Mouse (Mus musculus): ENCODE data around the gene Pprc1. TPM values are rescaled to one million over a fixed set of nuclear protein-coding genes. Genes with fewer than 3 reads are reported as not detected.
A peak's percentile ranks its signal among the peaks of the same experiment; 100 is the strongest.

The Pprc1 gene
- polyA plus RNA-seq, 1 experiment from 2014 or later = 21.4 TPM

- Histone ChIP-seq H3K9me3 (no peaks in the 10 kb centered on the region), H3K36me3 (peaks cover 47% of the 10 kb centered on the region), H3K4me3 (no peak overlapping the region), H3K4me2 (no peak overlapping the region), H3K27ac (replicated peaks) (no peak overlapping the region), H3K9ac (no peak overlapping the region), H3K27me3 (replicated peaks) (no peaks in the 10 kb centered on the region), H3K4me1 (peaks cover 31% of the 10 kb centered on the region)
- WGBS = 55% methylated on average over 6 of the region's 6 CpGs
- no peak for ATAC-seq (ENCODE audit: extremely low read depth, insufficient number of reproducible peaks, low FRiP score, low TSS enrichment)
Observed at GRCm38 (mm10) chr19:46060845-46061244, 16.2 kb downstream of the Pprc1 start.

GRCm38 (mm10) chr19:46068054-46068453, 23.4 kb downstream of the Pprc1 start:
- no peak for ATAC-seq (ENCODE audit: extremely low read depth, insufficient number of reproducible peaks, low FRiP score, low TSS enrichment)
- 80% methylated on average over 10 of the region's 10 CpGs for WGBS
- Histone ChIP-seq H3K27me3 (replicated peaks) (no peaks in the 10 kb centered on the region), H3K4me1 (no peaks in the 10 kb centered on the region; the same call in 1 of the 2 replicates), H3K36me3 (peaks cover 100% of the 10 kb centered on the region), H3K9ac (no peak overlapping the region), H3K4me3 (no peak overlapping the region), H3K9me3 (no peaks in the 10 kb centered on the region), H3K27ac (replicated peaks) (no peak overlapping the region), H3K4me2 (no peak overlapping the region)

- H3K9me3 ChIP-seq = no peaks in the 10 kb centered on the region
- H3K4me3 ChIP-seq = no peak overlapping the region
- WGBS = 86% methylated on average over 7 of the region's 7 CpGs
- H3K9ac ChIP-seq = no peak overlapping the region
- no peak overlapping the region for H3K27ac ChIP-seq (replicated peaks)
- ATAC-seq (ENCODE audit: extremely low read depth, insufficient number of reproducible peaks, low FRiP score, low TSS enrichment) = no peak
- H3K4me1 ChIP-seq = peaks cover 19% of the 10 kb centered on the region
- H3K36me3 ChIP-seq = peaks cover 65% of the 10 kb centered on the region
- no peaks in the 10 kb centered on the region for H3K27me3 ChIP-seq (replicated peaks)
- H3K4me2 ChIP-seq = no peak overlapping the region
Observed at GRCm38 (mm10) chr19:46073285-46073684, 28.6 kb downstream of the Pprc1 start.

GRCm38 (mm10) chr19:46074266-46074665, 29.6 kb downstream of the Pprc1 start:
- Histone ChIP-seq H3K4me2 (no peak overlapping the region), H3K4me1 (peaks cover 19% of the 10 kb centered on the region), H3K27me3 (replicated peaks) (no peaks in the 10 kb centered on the region), H3K36me3 (peaks cover 65% of the 10 kb centered on the region), H3K9ac (no peak overlapping the region), H3K27ac (replicated peaks) (no peak overlapping the region), H3K4me3 (no peak overlapping the region), H3K9me3 (no peaks in the 10 kb centered on the region)
- ATAC-seq (ENCODE audit: extremely low read depth, insufficient number of reproducible peaks, low FRiP score, low TSS enrichment) = no peak
- 70% methylated on average over 5 of the region's 5 CpGs for WGBS

- Histone ChIP-seq H3K9me3 (no peaks in the 10 kb centered on the region), H3K27ac (replicated peaks) (peak within 1 kb of the TSS; percentile 71), H3K4me3 (peak within 1 kb of the TSS; percentile 89), H3K4me2 (peak within 1 kb of the TSS; percentile 92), H3K27me3 (replicated peaks) (no peaks in the 10 kb centered on the region), H3K9ac (peak within 1 kb of the TSS; percentile 92), H3K4me1 (peaks cover 19% of the 10 kb centered on the region), H3K36me3 (peaks cover 65% of the 10 kb centered on the region)
- ATAC-seq (ENCODE audit: extremely low read depth, insufficient number of reproducible peaks, low FRiP score, low TSS enrichment) = peak; percentile 95
- WGBS = under 1% methylated on average over 66 of the region's 66 CpGs
Observed at GRCm38 (mm10) chr19:46075616-46076607, 31.2 kb downstream of the Pprc1 start, which contains the start of gene Nolc1. Gene Nolc1, plus strand, starts transcription at chr19:46075863.

GRCm38 (mm10) chr19:46078535-46078934, 33.8 kb downstream of the Pprc1 start:
- no peak overlapping the region for H3K27ac ChIP-seq (replicated peaks)
- H3K4me1 ChIP-seq = peaks cover 19% of the 10 kb centered on the region
- H3K27me3 ChIP-seq (replicated peaks) = no peaks in the 10 kb centered on the region
- H3K4me3 ChIP-seq = no peak overlapping the region
- ATAC-seq (ENCODE audit: extremely low read depth, insufficient number of reproducible peaks, low FRiP score, low TSS enrichment) = no peak
- H3K36me3 ChIP-seq = peaks cover 65% of the 10 kb centered on the region
- no peak overlapping the region for H3K9ac ChIP-seq
- 68% methylated on average over 3 of the region's 3 CpGs for WGBS
- no peaks in the 10 kb centered on the region for H3K9me3 ChIP-seq
- H3K4me2 ChIP-seq = no peak overlapping the region

GRCm38 (mm10) chr19:46085185-46085584, 40.5 kb downstream of the Pprc1 start:
- H3K36me3 ChIP-seq = peaks cover 59% of the 10 kb centered on the region
- no peak overlapping the region for H3K27ac ChIP-seq (replicated peaks)
- H3K4me1 ChIP-seq = peaks cover 10% of the 10 kb centered on the region
- 0 out of 2 replicates have a peak, but pooled peaks cover 3% of the 10 kb centered on the region for H3K27me3 ChIP-seq (replicated peaks)
- no peak for ATAC-seq (ENCODE audit: extremely low read depth, insufficient number of reproducible peaks, low FRiP score, low TSS enrichment)
- H3K4me3 ChIP-seq = no peak overlapping the region
- H3K9me3 ChIP-seq = no peaks in the 10 kb centered on the region
- WGBS = 93% methylated on average over 8 of the region's 8 CpGs
- H3K4me2 ChIP-seq = no peak overlapping the region
- H3K9ac ChIP-seq = no peak overlapping the region

GRCm38 (mm10) chr19:46086337-46086736, 41.7 kb downstream of the Pprc1 start:
- no peak overlapping the region for H3K9ac ChIP-seq
- 41% methylated on average over 3 of the region's 3 CpGs for WGBS
- H3K4me1 ChIP-seq = peaks cover 10% of the 10 kb centered on the region
- 0 out of 2 replicates have a peak, but pooled peaks cover 3% of the 10 kb centered on the region for H3K27me3 ChIP-seq (replicated peaks)
- H3K27ac ChIP-seq (replicated peaks) = no peak overlapping the region
- no peak overlapping the region for H3K4me3 ChIP-seq
- no peak overlapping the region for H3K4me2 ChIP-seq
- H3K9me3 ChIP-seq = no peaks in the 10 kb centered on the region
- ATAC-seq (ENCODE audit: extremely low read depth, insufficient number of reproducible peaks, low FRiP score, low TSS enrichment) = no peak
- peaks cover 47% of the 10 kb centered on the region for H3K36me3 ChIP-seq

- ATAC-seq (ENCODE audit: extremely low read depth, insufficient number of reproducible peaks, low FRiP score, low TSS enrichment) = no peak
- peaks cover 10% of the 10 kb centered on the region for H3K4me1 ChIP-seq
- H3K36me3 ChIP-seq = peaks cover 32% of the 10 kb centered on the region
- H3K27me3 ChIP-seq (replicated peaks) = 0 out of 2 replicates have a peak, but pooled peaks cover 3% of the 10 kb centered on the region
- no peak overlapping the region for H3K4me3 ChIP-seq
- no peak overlapping the region for H3K27ac ChIP-seq (replicated peaks)
- no peaks in the 10 kb centered on the region for H3K9me3 ChIP-seq
- no peak overlapping the region for H3K9ac ChIP-seq
- H3K4me2 ChIP-seq = no peak overlapping the region
- 53% methylated on average over 7 of the region's 7 CpGs for WGBS
Observed at GRCm38 (mm10) chr19:46087871-46088270, 43.2 kb downstream of the Pprc1 start.

GRCm38 (mm10) chr19:46091641-46092040, 47.0 kb downstream of the Pprc1 start:
- Histone ChIP-seq H3K27me3 (replicated peaks) (0 out of 2 replicates have a peak, but pooled peaks cover 3% of the 10 kb centered on the region), H3K4me2 (no peak overlapping the region), H3K4me3 (no peak overlapping the region), H3K4me1 (peaks cover 10% of the 10 kb centered on the region), H3K36me3 (no peaks in the 10 kb centered on the region), H3K27ac (replicated peaks) (no peak overlapping the region), H3K9ac (no peak overlapping the region), H3K9me3 (peaks cover 3% of the 10 kb centered on the region; the same call in 1 of the 2 replicates)
- 77% methylated on average over 4 of the region's 4 CpGs for WGBS
- ATAC-seq (ENCODE audit: extremely low read depth, insufficient number of reproducible peaks, low FRiP score, low TSS enrichment) = no peak

- no peak for ATAC-seq (ENCODE audit: extremely low read depth, insufficient number of reproducible peaks, low FRiP score, low TSS enrichment)
- 0 out of 2 replicates have a peak, but pooled peaks cover 2% of the 10 kb centered on the region for H3K27me3 ChIP-seq (replicated peaks)
Observed at GRCm38 (mm10) chr19:46094144-46094543, 49.5 kb downstream of the Pprc1 start.

More at GRCm38 (mm10) chr19:46094144-46094543, 49.5 kb downstream of the Pprc1 start:
- H3K9me3 ChIP-seq = peaks cover 3% of the 10 kb centered on the region; the same call in 1 of the 2 replicates
- no peaks in the 10 kb centered on the region for H3K36me3 ChIP-seq
- H3K4me3 ChIP-seq = no peak overlapping the region
- H3K9ac ChIP-seq = no peak overlapping the region
- no peaks in the 10 kb centered on the region for H3K4me1 ChIP-seq
- H3K4me2 ChIP-seq = no peak overlapping the region
- no peak overlapping the region for H3K27ac ChIP-seq (replicated peaks)
- 82% methylated on average over 2 of the region's 2 CpGs for WGBS
